Mouse (Mus musculus) thymus, adult 2 months (tissue): ENCODE measurements around the gene Rab1a.

Source experiments
- CTCF ChIP-seq: fragments of 200-500 bp; IDR thresholded peaks from 2 replicates; pipeline ENCODE4 v1.5.1; 2012; ENCODE audit warnings: mild to moderate bottlenecking, control low read depth, low read length, moderate library complexity, borderline replicate concordance; ENCODE audit not compliant: control insufficient read depth, poor library complexity, insufficient read depth; ENCODE audit errors: extremely low read depth
- POLR2A ChIP-seq: fragments of 200-500 bp; IDR thresholded peaks from 2 replicates; pipeline ENCODE4 v1.6.1; 2012; ENCODE audit warnings: mild to moderate bottlenecking, low read length, control low read depth, moderate library complexity; ENCODE audit not compliant: control insufficient read depth, poor library complexity, insufficient read depth; ENCODE audit errors: extremely low read depth

DNA sequence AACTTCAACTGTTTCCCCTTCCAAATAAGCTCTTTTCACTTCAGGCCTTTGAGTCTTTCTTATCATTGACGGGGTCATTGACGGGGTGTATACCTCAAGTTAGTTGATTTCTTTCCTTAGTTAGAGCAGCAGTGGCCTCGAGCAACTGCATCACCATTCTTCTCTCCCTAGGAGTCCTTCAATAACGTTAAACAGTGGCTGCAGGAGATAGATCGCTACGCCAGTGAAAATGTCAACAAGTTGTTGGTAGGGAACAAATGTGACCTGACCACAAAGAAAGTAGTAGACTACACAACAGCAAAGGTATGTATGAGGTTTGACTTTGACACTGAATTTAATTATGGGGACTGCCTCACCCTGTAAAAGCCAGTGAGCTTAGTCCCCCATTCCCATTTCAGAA lies 23.0 kb downstream of the Rab1a start:
- no peak for TF ChIP-seq POLR2A
- no peak for TF ChIP-seq CTCF
